Mouse (Mus musculus) hindbrain, embryonic 15.5 days (tissue): ENCODE measurements around the gene Nprl3. TPM values are rescaled to one million over a fixed set of nuclear protein-coding genes. Genes with fewer than 3 reads are reported as not detected.
"Not testable (repeated sequence)": the region's sequence is repeated elsewhere in the genome, so short reads cannot be mapped to it uniquely, and the experiment has no call there.

Experiments
- ATAC-seq: fragments of 200-750 bp; cut with Nextera tagmentation; 2 replicates; pipeline ENCODE4 v1.8.0; 2017; ENCODE audit warnings: low read depth, moderate number of reproducible peaks, moderate TSS enrichment; ENCODE audit not compliant: low FRiP score
- H3K27ac ChIP-seq: fragments of 300-500 bp; sonication (generic); replicated peaks from 2 replicates; pipeline ENCODE4 v1.5.1; 2015; ENCODE audit warnings: mild to moderate bottlenecking, inconsistent platforms
- H3K27me3 ChIP-seq: fragments of 300-500 bp; sonication (generic); 2 replicates; pipeline ENCODE4 v1.6.1; 2015; ENCODE audit warnings: control low read depth, inconsistent platforms
- H3K36me3 ChIP-seq: fragments of 300-500 bp; sonication (generic); 2 replicates; pipeline ENCODE4 v1.6.1; 2015; ENCODE audit warnings: control low read depth, inconsistent platforms
- H3K4me1 ChIP-seq: fragments of 300-500 bp; sonication (generic); replicated peaks from 2 replicates; pipeline ENCODE4 v1.6.1; 2015; ENCODE audit warnings: control low read depth, inconsistent platforms
- H3K4me2 ChIP-seq: fragments of 300-500 bp; sonication (generic); 2 replicates; pipeline ENCODE4 v1.6.1; 2015; ENCODE audit warnings: moderate library complexity, mild to moderate bottlenecking, inconsistent platforms
- H3K4me3 ChIP-seq: fragments of 300-500 bp; sonication (generic); 2 replicates; pipeline ENCODE4 v1.5.1; 2015; ENCODE audit warnings: mild to moderate bottlenecking, inconsistent platforms
- H3K9ac ChIP-seq: fragments of 300-500 bp; sonication (generic); 2 replicates; pipeline ENCODE4 v1.6.1; 2015; ENCODE audit warnings: inconsistent platforms
- H3K9me3 ChIP-seq: fragments of 300-500 bp; sonication (generic); 2 replicates; pipeline ENCODE4 v1.6.1; 2016; ENCODE audit warnings: control low read depth, inconsistent platforms
- WGBS: fragments of 180-500 bp; shearing (Covaris S2); methylation state at CpG from one replicate; pipeline ENCODE4 v1.1.7; 2015; 5-methylcytosine and 5-hydroxymethylcytosine counted together
- polyA plus RNA-seq: library from polyadenylated mRNA; unstranded; fragments of >200 nt; fragmentation: Nextera tagmentation; extraction: Ambion mirVana; gene quantifications from 2 replicates; pipeline ENCODE4 v1.2.1, GENCODE M21; 2015

The Nprl3 gene
- polyA plus RNA-seq, 1 experiment from 2014 or later: 43.9 TPM

- WGBS: 86% methylated on average over 1 of the region's 1 CpGs
- H3K4me1 ChIP-seq: no peaks in the 10 kb centered on the region
- H3K4me3 ChIP-seq: no peak overlapping the region
- no peak overlapping the region for H3K9ac ChIP-seq
- H3K36me3 ChIP-seq: no peaks in the 10 kb centered on the region
- H3K27ac ChIP-seq: no peak overlapping the region
- no peaks in the 10 kb centered on the region for H3K27me3 ChIP-seq
- H3K9me3 ChIP-seq: no peaks in the 10 kb centered on the region
- no peak overlapping the region for H3K4me2 ChIP-seq
- ATAC-seq: no peak
Observed at GRCm38 (mm10) chr11:32297866-32298531, 30.5 kb upstream of the Nprl3 start.

- not testable (repeated sequence) for H3K27ac ChIP-seq, H3K9me3 ChIP-seq, H3K4me3 ChIP-seq, H3K36me3 ChIP-seq, H3K27me3 ChIP-seq, ATAC-seq, H3K9ac ChIP-seq, H3K4me2 ChIP-seq, H3K4me1 ChIP-seq
- WGBS: 52% methylated on average over 2 of the region's 2 CpGs
Observed at GRCm38 (mm10) chr11:32297417-32297816, 29.9 kb upstream of the Nprl3 start.

DNA sequence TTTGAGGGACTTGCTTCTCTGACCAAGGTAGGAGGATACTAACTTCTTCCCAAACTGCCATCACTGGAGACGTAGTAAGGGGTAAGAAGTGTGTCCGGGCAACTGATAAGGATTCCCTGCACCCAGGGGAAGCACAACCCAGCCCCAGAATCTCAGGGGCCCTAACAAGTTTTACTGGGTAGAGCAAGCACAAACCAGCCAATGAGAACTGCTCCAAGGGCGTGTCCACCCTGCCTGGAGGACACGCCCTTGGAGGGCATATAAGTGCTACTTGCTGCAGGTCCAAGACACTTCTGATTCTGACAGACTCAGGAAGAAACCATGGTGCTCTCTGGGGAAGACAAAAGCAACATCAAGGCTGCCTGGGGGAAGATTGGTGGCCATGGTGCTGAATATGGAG lies 28.7 kb upstream of the Nprl3 start, which contains the start of gene Hba-a2:
Hba-a2 (plus strand) TSS at position 287 of the 400 bp plus-strand sequence.
- not testable (repeated sequence) for H3K4me2 ChIP-seq, H3K9ac ChIP-seq, H3K9me3 ChIP-seq, H3K36me3 ChIP-seq, H3K27ac ChIP-seq, ATAC-seq, H3K4me1 ChIP-seq, H3K4me3 ChIP-seq, H3K27me3 ChIP-seq
- WGBS: no CpG with 5 or more reads among the region's 4 CpGs

GRCm38 (mm10) chr11:32293479-32293878 lies 26.0 kb upstream of the Nprl3 start:
- 70% methylated on average over 3 of the region's 3 CpGs for WGBS
- not testable (repeated sequence) for H3K4me2 ChIP-seq, H3K27ac ChIP-seq, H3K4me3 ChIP-seq, ATAC-seq, H3K4me1 ChIP-seq, H3K9me3 ChIP-seq, H3K27me3 ChIP-seq, H3K9ac ChIP-seq, H3K36me3 ChIP-seq

GRCm38 (mm10) chr11:32292819-32293218 lies 25.3 kb upstream of the Nprl3 start:
- 85% methylated on average over 4 of the region's 4 CpGs for WGBS
- H3K27ac ChIP-seq, H3K4me3 ChIP-seq: not testable (repeated sequence)

DNA sequence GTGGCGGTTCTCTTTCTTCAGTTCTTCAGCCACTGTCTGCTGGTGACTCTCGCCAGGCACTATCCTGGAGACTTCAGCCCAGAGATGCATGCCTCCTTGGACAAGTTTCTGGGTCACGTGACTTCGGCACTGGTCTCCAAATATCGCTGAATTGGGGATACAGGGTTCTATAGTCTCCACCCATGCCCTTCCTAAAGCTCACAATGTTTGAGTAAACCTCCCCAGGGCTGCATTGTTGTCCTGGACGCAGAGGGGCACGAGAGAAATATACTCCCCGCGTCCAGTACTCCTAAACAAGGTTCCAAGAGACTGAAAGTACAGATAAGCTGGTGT lies 20.0 kb upstream of the Nprl3 start:
- Histone ChIP-seq H3K27me3 (0 out of 2 replicates have a peak, but pooled peaks cover 5% of the 10 kb centered on the region), H3K4me3 (no peak overlapping the region), H3K9ac (no peak overlapping the region), H3K36me3 (no peaks in the 10 kb centered on the region), H3K4me2 (0 out of 2 replicates have a peak overlapping the region, but pooled peaks have one; percentile 59), H3K9me3 (no peaks in the 10 kb centered on the region), H3K4me1 (no peaks in the 10 kb centered on the region), H3K27ac (no peak overlapping the region)
- ATAC-seq: no peak
- 71% methylated on average over 9 of the region's 9 CpGs for WGBS

More at GRCm38 (mm10) chr11:32292819-32293218, 25.3 kb upstream of the Nprl3 start:
- not testable (repeated sequence) for H3K36me3 ChIP-seq, H3K9me3 ChIP-seq, H3K4me2 ChIP-seq, ATAC-seq, H3K27me3 ChIP-seq, H3K4me1 ChIP-seq, H3K9ac ChIP-seq

DNA sequence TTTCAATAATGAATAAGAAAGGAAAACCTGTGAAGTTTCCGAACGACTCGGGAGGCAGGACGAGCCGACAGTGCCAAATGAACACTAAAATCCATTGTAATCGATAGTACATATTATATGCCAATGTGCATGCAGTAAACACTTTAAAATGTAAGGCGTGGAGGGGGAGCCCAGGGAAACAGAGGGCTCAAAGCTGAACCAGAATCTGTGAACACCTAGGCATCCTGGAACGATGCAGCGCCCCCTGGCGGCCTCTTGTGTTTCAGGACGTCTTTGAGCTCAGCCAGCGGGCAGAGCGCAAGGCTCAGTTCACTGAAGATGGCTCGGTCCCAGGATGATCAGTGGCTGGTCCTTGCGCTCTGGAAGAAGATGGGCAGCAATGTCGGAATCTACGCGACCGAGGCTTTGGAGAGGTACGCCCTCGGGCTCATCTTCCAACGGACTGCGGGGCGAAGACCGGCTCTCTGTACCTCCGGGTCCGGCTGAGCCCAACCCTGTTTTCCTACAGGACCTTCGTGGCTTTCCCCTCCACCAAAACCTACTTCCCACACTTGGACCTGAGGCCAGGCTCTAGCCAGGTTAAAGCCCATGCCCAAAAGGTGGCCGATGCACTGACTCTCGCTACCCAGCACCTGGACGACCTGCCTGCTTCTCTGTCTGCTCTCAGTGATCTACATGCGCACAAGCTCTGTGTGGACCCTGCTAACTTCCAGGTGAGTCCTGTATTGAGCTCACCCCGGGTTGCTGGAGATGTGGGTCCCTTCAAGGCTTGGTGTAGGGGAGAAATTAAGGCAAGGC lies 19.4 kb upstream of the Nprl3 start, which contains the start of gene Hbq1b:
Hbq1b (plus strand) TSS at position 271 of the 798 bp plus-strand sequence.
- not testable (repeated sequence) for H3K27ac ChIP-seq, H3K36me3 ChIP-seq, H3K27me3 ChIP-seq, H3K9me3 ChIP-seq, H3K4me1 ChIP-seq, H3K9ac ChIP-seq
- Histone ChIP-seq H3K4me3 (peak within 1 kb of the TSS; percentile 33), H3K4me2 (peak within 1 kb of the TSS; percentile 59)
- 22% methylated on average over 30 of the region's 33 CpGs for WGBS
- peak; percentile 77 for ATAC-seq

DNA sequence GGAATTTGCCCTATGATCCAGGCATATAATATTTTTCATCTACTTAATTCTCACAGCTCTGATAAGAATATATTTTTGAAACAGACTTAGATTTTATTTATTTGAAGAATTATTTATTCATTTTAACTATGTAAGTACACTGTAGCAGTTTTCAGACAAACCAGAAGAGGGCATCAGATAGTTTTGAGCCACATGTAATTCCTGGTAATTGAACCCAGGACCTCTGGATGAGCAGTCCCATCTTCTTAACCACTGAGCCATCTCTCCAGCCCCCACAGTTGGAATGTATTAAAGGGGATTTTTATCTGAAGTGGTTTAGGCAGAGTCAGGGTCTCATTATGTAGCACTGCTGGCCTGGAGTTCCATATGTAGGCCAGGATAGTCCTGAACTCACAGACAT lies 18.4 kb upstream of the Nprl3 start:
- not testable (repeated sequence) for H3K4me1 ChIP-seq, H3K4me2 ChIP-seq, H3K36me3 ChIP-seq, H3K27me3 ChIP-seq, H3K4me3 ChIP-seq, ATAC-seq, H3K27ac ChIP-seq, H3K9ac ChIP-seq, H3K9me3 ChIP-seq

DNA sequence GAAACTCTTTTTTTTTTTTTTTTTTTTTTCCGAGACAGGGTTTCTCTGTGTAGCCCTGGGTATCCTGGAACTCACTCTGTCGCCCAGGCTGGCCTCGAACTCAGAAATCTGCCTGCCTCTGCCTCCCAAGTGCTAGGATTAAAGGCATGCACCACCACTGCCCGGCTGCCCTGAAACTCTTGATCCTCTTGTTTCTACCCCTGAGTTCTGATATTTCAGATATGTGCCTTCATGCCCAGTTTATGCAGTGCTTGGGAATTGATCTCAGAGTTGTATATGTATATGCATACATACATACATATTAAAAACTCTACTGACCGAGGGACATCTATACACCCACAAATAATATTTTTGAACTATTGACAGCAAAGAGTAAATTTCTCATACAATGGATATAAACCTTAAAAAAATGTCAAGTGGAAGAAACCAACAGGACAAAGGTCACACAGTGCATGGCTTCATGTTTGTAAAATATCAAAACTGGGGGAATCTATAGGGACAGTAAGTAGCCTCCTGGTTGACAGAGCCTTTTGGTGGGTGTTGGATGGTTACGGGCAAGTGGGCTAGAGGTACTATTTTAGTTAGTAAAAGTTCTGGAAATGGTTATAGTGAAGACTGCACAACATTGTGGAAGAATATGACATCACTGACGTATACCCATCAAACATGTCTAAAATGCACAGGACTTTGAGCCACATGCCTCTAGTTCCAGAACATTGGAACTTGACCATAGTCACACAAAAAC lies 17.7 kb upstream of the Nprl3 start:
- no peak overlapping the region for H3K4me2 ChIP-seq
- no peaks in the 10 kb centered on the region for H3K4me1 ChIP-seq
- no peak overlapping the region for H3K27ac ChIP-seq
- H3K9ac ChIP-seq: no peak overlapping the region
- 91% methylated on average over 7 of the region's 7 CpGs for WGBS
- H3K36me3 ChIP-seq: no peaks in the 10 kb centered on the region
- H3K27me3 ChIP-seq: 0 out of 2 replicates have a peak, but pooled peaks cover 5% of the 10 kb centered on the region
- H3K9me3 ChIP-seq: no peaks in the 10 kb centered on the region
- ATAC-seq: no peak
- no peak overlapping the region for H3K4me3 ChIP-seq

- H3K4me2 ChIP-seq, H3K4me1 ChIP-seq, H3K9ac ChIP-seq, H3K36me3 ChIP-seq, H3K4me3 ChIP-seq, H3K27ac ChIP-seq, H3K27me3 ChIP-seq, H3K9me3 ChIP-seq, ATAC-seq: not testable (repeated sequence)
- 73% methylated on average over 2 of the region's 2 CpGs for WGBS
Observed at GRCm38 (mm10) chr11:32284582-32284981, 17.1 kb upstream of the Nprl3 start.

DNA sequence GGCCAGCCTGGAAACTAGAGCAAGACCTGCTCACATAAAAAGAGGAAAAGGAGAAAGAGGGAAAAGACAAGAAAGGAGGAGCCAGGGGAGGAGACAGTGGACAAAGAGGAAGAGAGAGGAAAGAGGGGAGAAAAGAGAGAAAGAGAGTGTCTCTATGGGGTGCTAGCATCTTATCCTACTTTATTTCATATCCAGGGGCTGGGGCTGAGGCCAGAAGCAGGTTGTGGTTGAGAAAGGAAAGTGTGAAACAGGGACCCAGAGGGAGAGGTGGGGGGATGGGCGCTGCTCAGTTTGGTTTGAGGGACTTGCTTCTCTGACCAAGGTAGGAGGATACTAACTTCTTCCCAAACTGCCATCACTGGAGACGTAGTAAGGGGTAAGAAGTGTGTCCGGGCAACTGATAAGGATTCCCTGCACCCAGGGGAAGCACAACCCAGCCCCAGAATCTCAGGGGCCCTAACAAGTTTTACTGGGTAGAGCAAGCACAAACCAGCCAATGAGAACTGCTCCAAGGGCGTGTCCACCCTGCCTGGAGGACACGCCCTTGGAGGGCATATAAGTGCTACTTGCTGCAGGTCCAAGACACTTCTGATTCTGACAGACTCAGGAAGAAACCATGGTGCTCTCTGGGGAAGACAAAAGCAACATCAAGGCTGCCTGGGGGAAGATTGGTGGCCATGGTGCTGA lies 15.7 kb upstream of the Nprl3 start, which contains the start of gene Hba-a1:
Hba-a1 (plus strand) TSS at position 421 of the 687 bp plus-strand sequence.
- not testable (repeated sequence) for H3K27ac ChIP-seq

More for the DNA sequence above, 15.7 kb upstream of the Nprl3 start, which contains the start of gene Hba-a1:
- not testable (repeated sequence) for H3K27me3 ChIP-seq, ATAC-seq, H3K4me2 ChIP-seq, H3K9me3 ChIP-seq, H3K9ac ChIP-seq, H3K4me3 ChIP-seq, H3K36me3 ChIP-seq, H3K4me1 ChIP-seq
- 83% methylated on average over 1 of the region's 5 CpGs for WGBS
